Mouse (Mus musculus): ENCODE measurements around the gene Tssk6.

- TF ChIP-seq USF1 (IDR thresholded peaks at IDR 0.05; ENCODE audit: low read depth) (no peak), CEBPB (IDR thresholded peaks at IDR 0.05; ENCODE audit: insufficient read depth, poor library complexity, severe bottlenecking) (no peak), POLR2AphosphoS2 (IDR thresholded peaks at IDR 0.05; ENCODE audit: insufficient read length, low read depth) (no peak)
These were observed 4.1 kb upstream of the Tssk6 start for GRCm38 (mm10) chr8:69897857-69898256.
